ENCODE assay signal across 12 mouse cellular contexts in genomic region chr6:92132021-92132911, GRCm38 (mm10). TPM values are rescaled to one million over a fixed set of nuclear protein-coding genes. Genes with fewer than 3 reads are reported as not detected.
DNase-seq lines count a peak whose midpoint lies in the region; ATAC-seq and TF ChIP-seq lines count a peak whose summit lies in the region.
"Had no signal": no experiment of that assay in that cellular context is flagged by ENCODE, and none has a peak within 500 bp of the region (broad histone marks: within the 10 kb centered on the region; RNA-seq: fewer than 3 reads in every experiment).

No protein-coding gene starts in this region.

- no peak overlapping the region for H3K4me3 ChIP-seq in left cerebral cortex, adult 2 months
- no peak overlapping the region for H3K4me3 ChIP-seq in kidney, embryonic 16.5 days (ENCODE audit: low read length)
- H3K4me3 ChIP-seq in kidney, embryonic 15.5 days (replicated peaks): no peak overlapping the region
- no peak overlapping the region for H3K4me3 ChIP-seq in embryonic facial prominence, embryonic 10.5 days
- H3K4me3 ChIP-seq: liver, embryonic 12.5 days; midbrain, embryonic 10.5 days had no signal

- intact Hi-C loops in left cerebral cortex, adult 2 months (cut with DNase I): no loop called here

- no peaks in the 10 kb centered on the region for H3K9me3 ChIP-seq in kidney, embryonic 16.5 days (ENCODE audit: low read length)
- no peaks in the 10 kb centered on the region for H3K9me3 ChIP-seq in kidney, embryonic 15.5 days (replicated peaks)
- H3K9me3 ChIP-seq in embryonic facial prominence, embryonic 10.5 days: no peaks in the 10 kb centered on the region
- H3K9me3 ChIP-seq: liver, embryonic 12.5 days; midbrain, embryonic 10.5 days had no signal

- 89% methylated on average over 3 of the region's 3 CpGs for WGBS in kidney, embryonic 16.5 days
- WGBS in kidney, embryonic 15.5 days: 91% methylated on average over 3 of the region's 3 CpGs
- WGBS in embryonic facial prominence, embryonic 10.5 days: 91% methylated on average over 3 of the region's 3 CpGs

- no peak for DNase-seq in left cerebral cortex, adult 2 months (ENCODE audit: extremely low spot score in 1 of 2, low spot score in 2 of 2)
- DNase-seq in left cerebral cortex, adult 11 months (ENCODE audit: low spot score): no peak
- DNase-seq in CD4-positive, CD25-positive, alpha-beta regulatory T cell, adult 2 months (ENCODE audit: low read depth, low spot score): peak; percentile 57
- peak; percentile 7 for DNase-seq in R1 (ENCODE audit: low read depth, low spot score)
- DNase-seq in lung, postnatal 4 days: peak; percentile 13 to 23
- no peak for DNase-seq in embryonic facial prominence, embryonic 10.5 days (ENCODE audit: low spot score)
- DNase-seq: cerebellum, adult 9-11 months had no signal

- peak overlapping the region; percentile 51 for H3K27ac ChIP-seq in left cerebral cortex, adult 2 months
- H3K27ac ChIP-seq in kidney, embryonic 16.5 days (ENCODE audit: low read length): no peak overlapping the region
- no peak overlapping the region for H3K27ac ChIP-seq in kidney, embryonic 15.5 days
- no peak overlapping the region for H3K27ac ChIP-seq in embryonic facial prominence, embryonic 10.5 days (replicated peaks)
- H3K27ac ChIP-seq: hindbrain, embryonic 14.5 days; liver, embryonic 12.5 days; midbrain, embryonic 10.5 days had no signal

- peaks cover 2% of the 10 kb centered on the region; the same call in 1 of the 2 replicates for H3K36me3 ChIP-seq in kidney, embryonic 16.5 days (ENCODE audit: insufficient read depth, low read length)
- peaks cover 8% of the 10 kb centered on the region; the same call in 1 of the 2 replicates for H3K36me3 ChIP-seq in kidney, embryonic 15.5 days
- H3K36me3 ChIP-seq in embryonic facial prominence, embryonic 10.5 days (replicated peaks): peaks cover 12% of the 10 kb centered on the region

- H3K27me3 ChIP-seq in kidney, embryonic 16.5 days (ENCODE audit: insufficient read depth, low read length): no peaks in the 10 kb centered on the region
- H3K27me3 ChIP-seq in kidney, embryonic 15.5 days: no peaks in the 10 kb centered on the region
- no peaks in the 10 kb centered on the region for H3K27me3 ChIP-seq in embryonic facial prominence, embryonic 10.5 days (replicated peaks; ENCODE audit: low read depth, poor library complexity, severe bottlenecking)
- H3K27me3 ChIP-seq: liver, embryonic 12.5 days had no signal

- no peak for ATAC-seq in kidney, embryonic 16.5 days (ENCODE audit: low FRiP score, low TSS enrichment)
- ATAC-seq in kidney, embryonic 15.5 days (replicated peaks; ENCODE audit: low FRiP score): no peak
- ATAC-seq: liver, embryonic 12.5 days had no signal

- 0 out of 2 replicates have a peak, but pooled peaks cover 3% of the 10 kb centered on the region for H3K4me1 ChIP-seq in kidney, embryonic 16.5 days (ENCODE audit: insufficient read depth, low read length)
- H3K4me1 ChIP-seq in kidney, embryonic 15.5 days: 0 out of 2 replicates have a peak, but pooled peaks cover 5% of the 10 kb centered on the region
- H3K4me1 ChIP-seq in embryonic facial prominence, embryonic 10.5 days: peaks cover 8% of the 10 kb centered on the region; the same call in 1 of the 2 replicates

- TF ChIP-seq CTCF in left cerebral cortex, adult 2 months (IDR thresholded peaks at IDR 0.05): no peak

- H3K4me2 ChIP-seq in kidney, embryonic 16.5 days (replicated peaks; ENCODE audit: low read depth, low read length): no peak overlapping the region
- H3K4me2 ChIP-seq in kidney, embryonic 15.5 days: no peak overlapping the region
- H3K4me2 ChIP-seq: hindbrain, embryonic 14.5 days; liver, embryonic 12.5 days had no signal

- no peak overlapping the region for H3K9ac ChIP-seq in kidney, embryonic 16.5 days (replicated peaks; ENCODE audit: low read length)
- H3K9ac ChIP-seq in kidney, embryonic 15.5 days: no peak overlapping the region
- H3K9ac ChIP-seq: hindbrain, embryonic 14.5 days; liver, embryonic 12.5 days had no signal

RNA-seq across cellular contexts. Expression of gene Nr2c2, which starts 41.1 kb away (rescaled TPM):
- 100 to 1,000 TPM in 1 of 2 experiments, 10 to 100 TPM in 1; 98.6 to 107 TPM for total RNA-seq in left cerebral cortex, adult 2 months (2021)
- 12.6 and 16.5 TPM in 2 replicates for polyA plus RNA-seq in kidney, embryonic 16.5 days (2015; fragmentation: Nextera tagmentation; extraction: Ambion mirVana)
- 18.8 and 19.8 TPM in 2 replicates for polyA plus RNA-seq in kidney, embryonic 15.5 days (2015; fragmentation: Nextera tagmentation; extraction: Ambion mirVana)
- 22.5 and 23.0 TPM in 2 replicates for polyA plus RNA-seq in embryonic facial prominence, embryonic 10.5 days (2016; fragmentation: Nextera tagmentation; extraction: Ambion mirVana)

RNA-seq across cellular contexts. Expression of gene Mrps25, which starts 51.6 kb away (rescaled TPM):
- 10 to 100 TPM; 51.5 to 58.5 TPM for total RNA-seq in left cerebral cortex, adult 2 months (2021)
- 94.4 and 96.4 TPM in 2 replicates for polyA plus RNA-seq in kidney, embryonic 16.5 days (2015; fragmentation: Nextera tagmentation; extraction: Ambion mirVana)
- polyA plus RNA-seq in kidney, embryonic 15.5 days (2015; fragmentation: Nextera tagmentation; extraction: Ambion mirVana): 95.0 and 97.5 TPM in 2 replicates
- polyA plus RNA-seq in embryonic facial prominence, embryonic 10.5 days (2016; fragmentation: Nextera tagmentation; extraction: Ambion mirVana): 103 and 106 TPM in 2 replicates

Comparison
In these comparisons a context has a peak if more than half of its experiments do, and no peak if none do; other contexts are left out.
1. DNase-seq: peak in CD4-positive, CD25-positive, alpha-beta regulatory T cell, adult 2 months (single experiment), R1 (single experiment) and lung, postnatal 4 days (2 of 2); none in left cerebral cortex, adult 2 months (0 of 2), left cerebral cortex, adult 11 months (single experiment) and embryonic facial prominence, embryonic 10.5 days (single experiment).